Mouse (Mus musculus) intestine, embryonic 15.5 days (tissue): Measurements from ENCODE around the gene Zfp568. TPM values are rescaled to one million over a fixed set of nuclear protein-coding genes. Genes with fewer than 3 reads are reported as not detected.

Source experiments
- ATAC-seq: fragments of 200-750 bp; cut with Nextera tagmentation; 2 replicates; pipeline ENCODE4 v1.8.0; 2017; ENCODE audit warnings: moderate TSS enrichment, moderate library complexity
- H3K27ac ChIP-seq: fragments of 300-500 bp; sonication (generic); 2 replicates; pipeline ENCODE4 v1.5.1; 2015; ENCODE audit warnings: mild to moderate bottlenecking, inconsistent platforms
- H3K27me3 ChIP-seq: fragments of 300-500 bp; sonication (generic); replicated peaks from 2 replicates; pipeline ENCODE4 v1.6.1; 2015; ENCODE audit warnings: inconsistent platforms
- H3K36me3 ChIP-seq: fragments of 300-500 bp; sonication (generic); 2 replicates; pipeline ENCODE4 v1.6.1; 2015; ENCODE audit warnings: inconsistent platforms
- H3K4me1 ChIP-seq: fragments of 300-500 bp; sonication (generic); replicated peaks from 2 replicates; pipeline ENCODE4 v1.6.1; 2015; ENCODE audit warnings: inconsistent platforms
- H3K4me2 ChIP-seq: fragments of 300-500 bp; sonication (generic); replicated peaks from 2 replicates; pipeline ENCODE4 v1.6.1; 2015; ENCODE audit warnings: mild to moderate bottlenecking, inconsistent platforms
- H3K4me3 ChIP-seq: fragments of 300-500 bp; sonication (generic); replicated peaks from 2 replicates; pipeline ENCODE4 v1.5.1; 2015; ENCODE audit warnings: inconsistent platforms
- H3K9ac ChIP-seq: fragments of 300-500 bp; sonication (generic); 2 replicates; pipeline ENCODE4 v1.6.1; 2015; ENCODE audit warnings: inconsistent platforms
- H3K9me3 ChIP-seq: fragments of 300-500 bp; sonication (generic); 2 replicates; pipeline ENCODE4 v1.6.1; 2016; ENCODE audit warnings: inconsistent platforms
- WGBS: fragments of 180-500 bp; shearing (Covaris S2); methylation state at CpG from one replicate; pipeline ENCODE4 v1.1.7; 2015; 5-methylcytosine and 5-hydroxymethylcytosine counted together
- polyA plus RNA-seq: library from polyadenylated mRNA; unstranded; fragments of >200 nt; fragmentation: Nextera tagmentation; extraction: Ambion mirVana; gene quantifications from 2 replicates; pipeline ENCODE4 v1.2.1, GENCODE M21; 2015

The Zfp568 gene
- polyA plus RNA-seq, 1 experiment from 2014 or later = 15.5 TPM

- no peaks in the 10 kb centered on the region for H3K27me3 ChIP-seq
- H3K36me3 ChIP-seq = peaks cover 34% of the 10 kb centered on the region
- H3K4me3 ChIP-seq = no peak overlapping the region
- no peak overlapping the region for H3K4me2 ChIP-seq
- H3K9ac ChIP-seq = no peak overlapping the region
- no peak overlapping the region for H3K27ac ChIP-seq
- ATAC-seq = no peak
- WGBS = 85% methylated on average over 5 of the region's 5 CpGs
- H3K4me1 ChIP-seq = no peaks in the 10 kb centered on the region
- H3K9me3 ChIP-seq = no peaks in the 10 kb centered on the region
These were observed 41.6 kb downstream of the Zfp568 start for GRCm38 (mm10) chr7:30025358-30025757.

GRCm38 (mm10) chr7:30027331-30027730 is 43.6 kb downstream of the Zfp568 start:
- H3K4me2 ChIP-seq = no peak overlapping the region
- peaks cover 32% of the 10 kb centered on the region for H3K36me3 ChIP-seq
- 69% methylated on average over 4 of the region's 4 CpGs for WGBS
- no peak overlapping the region for H3K9ac ChIP-seq
- no peak overlapping the region for H3K4me3 ChIP-seq
- no peak for ATAC-seq
- no peak overlapping the region for H3K27ac ChIP-seq
- no peaks in the 10 kb centered on the region for H3K4me1 ChIP-seq
- no peaks in the 10 kb centered on the region for H3K27me3 ChIP-seq
- H3K9me3 ChIP-seq = no peaks in the 10 kb centered on the region

- Histone ChIP-seq H3K4me3 (no peak overlapping the region), H3K4me1 (no peaks in the 10 kb centered on the region), H3K27ac (no peak overlapping the region), H3K9ac (no peak overlapping the region), H3K4me2 (no peak overlapping the region), H3K36me3 (peaks cover 19% of the 10 kb centered on the region; the same call in 1 of the 2 replicates), H3K27me3 (no peaks in the 10 kb centered on the region), H3K9me3 (no peaks in the 10 kb centered on the region)
- whole genome bisulfite sequencing = 89% methylated on average over 3 of the region's 3 CpGs
- no peak for ATAC-seq
These were observed 44.8 kb downstream of the Zfp568 start for GRCm38 (mm10) chr7:30028572-30028971.

- H3K9me3 ChIP-seq = no peaks in the 10 kb centered on the region
- H3K4me3 ChIP-seq = no peak overlapping the region
- no peak overlapping the region for H3K4me2 ChIP-seq
- no peak overlapping the region for H3K9ac ChIP-seq
- WGBS = 33% methylated on average over 6 of the region's 6 CpGs
- ATAC-seq = no peak
- peaks cover 9% of the 10 kb centered on the region; the same call in 1 of the 2 replicates for H3K36me3 ChIP-seq
- no peaks in the 10 kb centered on the region for H3K4me1 ChIP-seq
- H3K27me3 ChIP-seq = no peaks in the 10 kb centered on the region
- no peak overlapping the region for H3K27ac ChIP-seq
These were observed 46.9 kb downstream of the Zfp568 start for GRCm38 (mm10) chr7:30030677-30031076.

GRCm38 (mm10) chr7:30031379-30031778 is 47.6 kb downstream of the Zfp568 start:
- no peak overlapping the region for H3K4me3 ChIP-seq
- H3K27ac ChIP-seq = no peak overlapping the region
- no peaks in the 10 kb centered on the region for H3K27me3 ChIP-seq
- H3K9me3 ChIP-seq = no peaks in the 10 kb centered on the region
- WGBS = 90% methylated on average over 3 of the region's 3 CpGs
- peaks cover 4% of the 10 kb centered on the region; the same call in 1 of the 2 replicates for H3K36me3 ChIP-seq
- no peaks in the 10 kb centered on the region for H3K4me1 ChIP-seq
- no peak for ATAC-seq
- no peak overlapping the region for H3K4me2 ChIP-seq
- no peak overlapping the region for H3K9ac ChIP-seq

- no peak overlapping the region for H3K4me2 ChIP-seq
These were observed 50.6 kb downstream of the Zfp568 start for GRCm38 (mm10) chr7:30034331-30034730.

GRCm38 (mm10) chr7:30044354-30044753 is 60.6 kb downstream of the Zfp568 start:
- H3K4me2 ChIP-seq = no peak overlapping the region
- H3K27me3 ChIP-seq = no peaks in the 10 kb centered on the region
- H3K36me3 ChIP-seq = no peaks in the 10 kb centered on the region
- H3K9ac ChIP-seq = no peak overlapping the region
- no peak for ATAC-seq
- no peaks in the 10 kb centered on the region for H3K9me3 ChIP-seq
- H3K4me3 ChIP-seq = no peak overlapping the region
- H3K4me1 ChIP-seq = no peaks in the 10 kb centered on the region
- no peak overlapping the region for H3K27ac ChIP-seq
- WGBS = 54% methylated on average over 9 of the region's 9 CpGs

More at GRCm38 (mm10) chr7:30034331-30034730, 50.6 kb downstream of the Zfp568 start:
- Histone ChIP-seq H3K27ac (no peak overlapping the region), H3K9me3 (no peaks in the 10 kb centered on the region), H3K4me3 (no peak overlapping the region), H3K4me1 (no peaks in the 10 kb centered on the region), H3K27me3 (no peaks in the 10 kb centered on the region), H3K9ac (no peak overlapping the region), H3K36me3 (no peaks in the 10 kb centered on the region)
- WGBS = 93% methylated on average over 12 of the region's 12 CpGs
- ATAC-seq = no peak

- ATAC-seq = no peak
- no peak overlapping the region for H3K4me3 ChIP-seq
- H3K27ac ChIP-seq = no peak overlapping the region
- no peak overlapping the region for H3K9ac ChIP-seq
- H3K27me3 ChIP-seq = no peaks in the 10 kb centered on the region
- peaks cover 8% of the 10 kb centered on the region; the same call in 1 of the 2 replicates for H3K4me1 ChIP-seq
- WGBS = 83% methylated on average over 4 of the region's 4 CpGs
- no peaks in the 10 kb centered on the region for H3K9me3 ChIP-seq
- H3K36me3 ChIP-seq = no peaks in the 10 kb centered on the region
- no peak overlapping the region for H3K4me2 ChIP-seq
These were observed 64.4 kb downstream of the Zfp568 start for GRCm38 (mm10) chr7:30048126-30048525.

- H3K4me2 ChIP-seq = peak within 1 kb of the TSS; percentile 77
- H3K27ac ChIP-seq = peak within 1 kb of the TSS; percentile 79
- peaks cover 8% of the 10 kb centered on the region; the same call in 1 of the 2 replicates for H3K4me1 ChIP-seq
- under 1% methylated on average over 40 of the region's 40 CpGs for WGBS
- ATAC-seq = peak; percentile 99
- peak within 1 kb of the TSS; percentile 70 for H3K9ac ChIP-seq
- H3K9me3 ChIP-seq = no peaks in the 10 kb centered on the region
- no peaks in the 10 kb centered on the region for H3K27me3 ChIP-seq
- no peaks in the 10 kb centered on the region for H3K36me3 ChIP-seq
- peak within 1 kb of the TSS; percentile 74 for H3K4me3 ChIP-seq
These were observed 67.3 kb downstream of the Zfp568 start, which contains the start of gene Zfp14 for GRCm38 (mm10) chr7:30050882-30051548. Zfp14 (minus strand) TSS chr7:30051380.

GRCm38 (mm10) chr7:30053591-30053990 is 69.8 kb downstream of the Zfp568 start:
- Histone ChIP-seq H3K27me3 (no peaks in the 10 kb centered on the region), H3K4me2 (no peak overlapping the region), H3K4me3 (no peak overlapping the region), H3K9me3 (no peaks in the 10 kb centered on the region), H3K27ac (no peak overlapping the region), H3K4me1 (peaks cover 8% of the 10 kb centered on the region; the same call in 1 of the 2 replicates), H3K9ac (0 out of 2 replicates have a peak overlapping the region, but pooled peaks have one; percentile 15), H3K36me3 (0 out of 2 replicates have a peak, but pooled peaks cover 4% of the 10 kb centered on the region)
- 7% methylated on average over 3 of the region's 3 CpGs for WGBS
- ATAC-seq = no peak

GRCm38 (mm10) chr7:30060341-30060740 is 76.6 kb downstream of the Zfp568 start:
- H3K36me3 ChIP-seq = 0 out of 2 replicates have a peak, but pooled peaks cover 7% of the 10 kb centered on the region

GRCm38 (mm10) chr7:30062478-30062877 is 78.7 kb downstream of the Zfp568 start:
- 0 out of 2 replicates have a peak, but pooled peaks cover 3% of the 10 kb centered on the region for H3K36me3 ChIP-seq
- H3K27me3 ChIP-seq = no peaks in the 10 kb centered on the region
- H3K4me2 ChIP-seq = no peak overlapping the region
- H3K9me3 ChIP-seq = no peaks in the 10 kb centered on the region
- no peak overlapping the region for H3K9ac ChIP-seq
- no peak for ATAC-seq
- H3K4me3 ChIP-seq = no peak overlapping the region
- WGBS = 87% methylated on average over 5 of the region's 5 CpGs
- no peaks in the 10 kb centered on the region for H3K4me1 ChIP-seq
- no peak overlapping the region for H3K27ac ChIP-seq

More at GRCm38 (mm10) chr7:30060341-30060740, 76.6 kb downstream of the Zfp568 start:
- Histone ChIP-seq H3K9me3 (no peaks in the 10 kb centered on the region), H3K4me1 (no peaks in the 10 kb centered on the region), H3K9ac (no peak overlapping the region), H3K27me3 (no peaks in the 10 kb centered on the region), H3K27ac (no peak overlapping the region), H3K4me2 (no peak overlapping the region), H3K4me3 (no peak overlapping the region)
- WGBS = 86% methylated on average over 6 of the region's 6 CpGs
- no peak for ATAC-seq

GRCm38 (mm10) chr7:30064622-30065021 is 80.9 kb downstream of the Zfp568 start:
- no peak overlapping the region for H3K9ac ChIP-seq
- no peaks in the 10 kb centered on the region for H3K4me1 ChIP-seq
- no peak for ATAC-seq
- WGBS = 73% methylated on average over 5 of the region's 5 CpGs
- no peak overlapping the region for H3K27ac ChIP-seq
- peaks cover 6% of the 10 kb centered on the region; the same call in 1 of the 2 replicates for H3K36me3 ChIP-seq
- H3K4me2 ChIP-seq = no peak overlapping the region
- no peak overlapping the region for H3K4me3 ChIP-seq
- H3K9me3 ChIP-seq = no peaks in the 10 kb centered on the region
- H3K27me3 ChIP-seq = no peaks in the 10 kb centered on the region
